Mouse (Mus musculus): Measurements from ENCODE around the gene Faap100. TPM values are rescaled to one million over a fixed set of nuclear protein-coding genes. Genes with fewer than 3 reads are reported as not detected.

The Faap100 gene
- total and polyA plus RNA-seq, 3 experiments, result 7.7 to 17.7 (median 14.3) TPM

GRCm38 (mm10) chr11:120360062-120360461, 18.5 kb downstream of the Faap100 start:
- Histone ChIP-seq H3K4me1 (ENCODE audit: control insufficient read depth in 1 of 2, insufficient read depth in 2 of 2) (peaks cover 0 to 8% of the 10 kb centered on the region in 2 experiments; a peak in 2 of 4 replicates), H3K79me2 (replicated peaks; ENCODE audit: control insufficient read depth, extremely low read depth, insufficient read depth, poor library complexity, severe bottlenecking) (no peaks in the 10 kb centered on the region), H3K9ac (ENCODE audit: insufficient read depth, low read depth) (no peak overlapping the region), H3K27ac (ENCODE audit: insufficient read depth, low read depth) (no peak overlapping the region), H3K9me3 (replicated peaks; ENCODE audit: low read length) (no peaks in the 10 kb centered on the region), H3K36me3 (replicated peaks in 1 of 2; ENCODE audit: control insufficient read depth in 1 of 2, insufficient read depth in 1 of 2, low read length in 1 of 2) (no peaks in the 10 kb centered on the region), H3K4me2 (ENCODE audit: insufficient read depth, low read depth, poor library complexity, severe bottlenecking) (no peak overlapping the region), H3K4me3 (replicated peaks in 1 of 3; ENCODE audit: low read depth in 2 of 3, low read length in 2 of 3, poor library complexity in 1 of 3) (no peak overlapping the region), H3K27me3 (replicated peaks) (peaks cover 11% of the 10 kb centered on the region)
- in situ Hi-C loops (cut with MboI; ENCODE audit: low pct_ligation_motif_present, low pct_unique_long_range_greater_than_20kb, low sequenced_read_pairs), result no loop called here
- DNase-seq (ENCODE audit: extremely low read depth), result no peak
- dilution Hi-C loops (cut with MboI; ENCODE audit: extremely low pct_ligation_motif_present, extremely low pct_unique_long_range_greater_than_20kb, low sequenced_read_pairs), result no loop called here
- no peak for TF ChIP-seq IRF4 (IDR thresholded peaks at IDR 0.05; ENCODE audit: low read depth, low read length)
- TF ChIP-seq USF1 (IDR thresholded peaks at IDR 0.05; ENCODE audit: low read depth, low read length), result no peak
- TF ChIP-seq JUN (IDR thresholded peaks at IDR 0.05; ENCODE audit: insufficient read depth, low read depth, low read length), result no peak
- no peak for TF ChIP-seq NRF1 (IDR thresholded peaks at IDR 0.05; ENCODE audit: low read depth, low read length)
- TF ChIP-seq HCFC1 (IDR thresholded peaks at IDR 0.05; ENCODE audit: low read depth, low read length), result no peak
- TF ChIP-seq ZMIZ1 (IDR thresholded peaks at IDR 0.05; ENCODE audit: low read depth, low read length), result no peak
- TF ChIP-seq TCF12 (IDR thresholded peaks at IDR 0.05; ENCODE audit: low read depth, low read length), result no peak
- TF ChIP-seq EP300 (IDR thresholded peaks at IDR 0.05; ENCODE audit: low read length), result no peak
- no peak for TF ChIP-seq RAD21 (IDR thresholded peaks at IDR 0.05; ENCODE audit: low read depth, low read length)
- TF ChIP-seq ZKSCAN1 (IDR thresholded peaks at IDR 0.05; ENCODE audit: borderline replicate concordance, low read depth, low read length), result no peak
- no peak for TF ChIP-seq ZC3H11A (IDR thresholded peaks at IDR 0.05; ENCODE audit: low read depth, low read length)
- TF ChIP-seq MXI1 (IDR thresholded peaks at IDR 0.05; ENCODE audit: low read depth, low read length), result no peak
- no peak for TF ChIP-seq RCOR1 (conservative IDR thresholded peaks at IDR 0.05; ENCODE audit: low read depth, low read length)
- no peak for TF ChIP-seq SIN3A (IDR thresholded peaks at IDR 0.05; ENCODE audit: low read length)
- TF ChIP-seq USF2 (conservative IDR thresholded peaks at IDR 0.05; ENCODE audit: low read depth, low read length), result no peak
- no peak for TF ChIP-seq NELFE (IDR thresholded peaks at IDR 0.05; ENCODE audit: low read depth, low read length)
- no peak for TF ChIP-seq SMC3 (IDR thresholded peaks at IDR 0.05; ENCODE audit: low read depth, low read length)

- peaks cover 11% of the 10 kb centered on the region for H3K27me3 ChIP-seq (replicated peaks)
- H3K4me2 ChIP-seq (ENCODE audit: insufficient read depth, low read depth, poor library complexity, severe bottlenecking), result no peak overlapping the region
- dilution Hi-C loops (cut with MboI; ENCODE audit: extremely low pct_ligation_motif_present, extremely low pct_unique_long_range_greater_than_20kb, low sequenced_read_pairs), result no loop called here
- H3K9me3 ChIP-seq (replicated peaks; ENCODE audit: low read length), result no peaks in the 10 kb centered on the region
- in situ Hi-C loops (cut with MboI; ENCODE audit: low pct_ligation_motif_present, low pct_unique_long_range_greater_than_20kb, low sequenced_read_pairs), result no loop called here
- no peak overlapping the region for H3K9ac ChIP-seq (ENCODE audit: insufficient read depth, low read depth)
- no peak overlapping the region for H3K27ac ChIP-seq (ENCODE audit: insufficient read depth, low read depth)
- H3K36me3 ChIP-seq (replicated peaks in 1 of 2; ENCODE audit: control insufficient read depth in 1 of 2, insufficient read depth in 1 of 2, low read length in 1 of 2), result no peaks in the 10 kb centered on the region
- H3K4me1 ChIP-seq (ENCODE audit: control insufficient read depth in 1 of 2, insufficient read depth in 2 of 2), result peaks cover 0 to 14% of the 10 kb centered on the region in 2 experiments; a peak in 3 of 4 replicates
- H3K4me3 ChIP-seq (replicated peaks in 1 of 3; ENCODE audit: low read depth in 2 of 3, low read length in 2 of 3, poor library complexity in 1 of 3), result no peak overlapping the region
- no peaks in the 10 kb centered on the region for H3K79me2 ChIP-seq (replicated peaks; ENCODE audit: control insufficient read depth, extremely low read depth, insufficient read depth, poor library complexity, severe bottlenecking)
- DNase-seq (ENCODE audit: extremely low read depth), result no peak
- TF ChIP-seq KAT2A (IDR thresholded peaks at IDR 0.05; ENCODE audit: insufficient replicate concordance, low read length), result no peak
- TF ChIP-seq POLR2AphosphoS2 (IDR thresholded peaks at IDR 0.05; ENCODE audit: low read depth, low read length), result no peak
- no peak for TF ChIP-seq EP300 (IDR thresholded peaks at IDR 0.05; ENCODE audit: low read length)
- no peak for TF ChIP-seq JUND (conservative IDR thresholded peaks at IDR 0.05; ENCODE audit: low read depth, low read length)
- no peak for TF ChIP-seq BHLHE40 (IDR thresholded peaks at IDR 0.05; ENCODE audit: low read depth, low read length)
- no peak for TF ChIP-seq MAFK (IDR thresholded peaks at IDR 0.05; ENCODE audit: insufficient replicate concordance, low read length)
- no peak for TF ChIP-seq ZMIZ1 (IDR thresholded peaks at IDR 0.05; ENCODE audit: low read depth, low read length)
- no peak for TF ChIP-seq SIN3A (IDR thresholded peaks at IDR 0.05; ENCODE audit: low read length)
- TF ChIP-seq JUN (IDR thresholded peaks at IDR 0.05; ENCODE audit: insufficient read depth, low read depth, low read length), result no peak
- no peak for TF ChIP-seq MAZ (IDR thresholded peaks at IDR 0.05; ENCODE audit: low read depth, low read length)
- TF ChIP-seq RAD21 (IDR thresholded peaks at IDR 0.05; ENCODE audit: low read depth, low read length), result no peak
- no peak for TF ChIP-seq TBP (conservative IDR thresholded peaks at IDR 0.05; ENCODE audit: low read depth, low read length)
- no peak for TF ChIP-seq ELF1 (IDR thresholded peaks at IDR 0.05; ENCODE audit: low read depth, low read length)
- TF ChIP-seq MEF2A (IDR thresholded peaks at IDR 0.05; ENCODE audit: borderline replicate concordance, low read depth, low read length), result no peak
- TF ChIP-seq MAX (IDR thresholded peaks at IDR 0.05; ENCODE audit: low read length), result no peak
Observed at GRCm38 (mm10) chr11:120359391-120359790, 19.2 kb downstream of the Faap100 start.
